Mouse (Mus musculus) kidney, postnatal 4 days (tissue): ENCODE data around the gene Gnb2.
A peak's percentile ranks its signal among the peaks of the same experiment; 100 is the strongest.

Experiments used
- DNase-seq, 2 experiments: peaks; one replicate each; pipeline ENCODE4 v3.0.0; 2021; ENCODE audit warnings: mixed read lengths in 2 of 2

Gene Gnb2

DNA sequence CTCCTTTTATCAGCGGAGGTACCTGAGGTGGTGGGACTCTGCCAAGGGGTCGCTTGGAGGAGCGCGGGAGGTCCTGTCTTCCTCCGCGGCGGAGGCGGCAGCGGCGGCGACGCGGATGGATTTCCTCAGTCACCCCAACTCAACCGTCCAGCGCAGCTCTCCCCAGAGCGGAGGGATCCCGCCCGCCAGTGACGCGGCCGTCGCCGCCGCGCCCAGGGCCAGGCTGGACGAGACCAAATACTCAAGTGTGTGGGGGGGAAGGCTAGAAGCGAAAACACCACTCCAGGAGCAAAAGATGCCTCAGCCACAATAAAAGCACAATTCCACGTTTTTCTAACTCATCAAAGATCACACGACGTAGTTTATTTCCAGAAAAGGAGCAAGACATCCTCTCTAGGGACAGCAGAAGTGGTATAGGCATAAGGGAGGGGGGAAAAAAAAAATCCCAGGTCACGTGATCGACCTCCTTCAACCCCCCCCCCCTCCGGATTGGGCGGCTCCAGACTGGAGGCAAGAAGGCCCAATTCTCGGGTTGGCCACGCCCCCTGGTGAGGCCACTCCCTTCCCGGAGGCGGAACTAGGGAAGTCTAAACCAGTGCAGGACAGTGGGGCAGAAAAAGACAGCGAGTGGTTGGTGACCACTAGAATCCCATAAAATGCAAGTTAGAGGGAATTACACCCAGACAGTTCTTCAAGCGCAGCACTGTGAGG lies at the start of gene Gnb2, which contains the start of gene Epo:
Gene Gnb2, minus strand, starts transcription at position 394 of the 711 bp plus-strand sequence.
Gene Epo, minus strand, starts transcription at position 126 of the 711 bp plus-strand sequence.
- DNase-seq, result peak; percentile 100

DNA sequence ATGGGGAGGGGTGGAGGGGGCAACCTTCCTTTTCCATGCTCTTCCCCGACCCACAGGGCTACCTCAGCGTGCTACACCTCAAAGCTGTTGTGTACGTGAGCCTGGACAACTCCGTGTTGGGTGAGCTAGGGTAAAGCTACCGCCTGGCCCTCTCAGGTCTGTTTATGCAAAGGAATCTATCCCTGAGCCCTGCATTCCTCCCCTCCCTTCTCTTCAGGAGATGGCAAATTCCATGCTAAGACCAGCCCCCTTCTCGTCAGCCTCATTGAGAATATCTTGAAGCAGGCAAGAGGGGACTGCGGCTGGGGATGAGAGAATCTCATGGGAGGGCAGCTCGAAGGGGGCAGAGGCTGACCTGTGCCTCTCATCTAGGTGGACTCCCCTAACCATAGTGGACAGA lies 49.4 kb upstream of the Gnb2 start:
- DNase-seq, result no peak

DNA sequence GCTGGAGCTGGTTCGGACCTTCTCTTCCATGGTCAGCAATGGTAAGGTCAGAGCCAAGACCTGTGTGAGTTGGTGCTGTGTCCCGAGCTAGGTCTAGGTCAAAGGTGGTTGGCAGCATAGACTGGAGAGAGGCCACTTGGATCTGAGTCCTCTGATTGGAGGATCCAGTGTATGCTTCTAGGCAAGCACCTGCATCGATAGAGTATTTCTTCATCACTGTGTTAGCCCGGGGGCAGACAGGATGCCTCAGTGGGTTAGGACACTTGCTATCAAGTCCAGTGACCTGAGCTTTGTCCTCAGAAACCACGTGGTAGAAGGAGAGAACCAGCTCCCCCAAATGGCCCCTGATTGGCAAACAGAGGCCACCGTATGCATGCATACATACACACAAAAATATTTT lies 46.9 kb upstream of the Gnb2 start:
- no peak for DNase-seq

- peak; percentile 47 to 64 for DNase-seq
Observed at GRCm38 (mm10) chr5:137574470-137574901, 41.2 kb upstream of the Gnb2 start.

- no peak for DNase-seq
Observed at GRCm38 (mm10) chr5:137570691-137571586, 37.6 kb upstream of the Gnb2 start.

DNA sequence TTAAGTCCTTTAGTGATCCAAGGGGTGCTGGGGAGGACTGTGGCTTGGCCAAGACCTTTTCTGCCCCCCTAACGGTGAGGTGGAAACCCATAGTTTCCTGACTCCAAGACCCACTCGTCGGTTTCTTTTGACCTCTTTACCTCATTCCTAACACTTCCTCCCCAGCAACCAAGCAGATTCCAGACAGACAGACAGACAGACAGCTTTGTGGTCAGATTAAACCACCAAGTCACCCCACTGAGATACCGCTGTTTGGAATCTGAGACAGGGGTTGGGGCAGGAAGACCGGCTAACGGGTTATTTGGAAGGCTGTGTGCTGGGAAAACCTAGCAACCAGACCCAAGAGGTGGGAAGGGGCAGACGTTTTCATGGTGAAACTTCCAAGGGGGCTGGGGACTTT lies 36.9 kb upstream of the Gnb2 start:
- no peak for DNase-seq

DNA sequence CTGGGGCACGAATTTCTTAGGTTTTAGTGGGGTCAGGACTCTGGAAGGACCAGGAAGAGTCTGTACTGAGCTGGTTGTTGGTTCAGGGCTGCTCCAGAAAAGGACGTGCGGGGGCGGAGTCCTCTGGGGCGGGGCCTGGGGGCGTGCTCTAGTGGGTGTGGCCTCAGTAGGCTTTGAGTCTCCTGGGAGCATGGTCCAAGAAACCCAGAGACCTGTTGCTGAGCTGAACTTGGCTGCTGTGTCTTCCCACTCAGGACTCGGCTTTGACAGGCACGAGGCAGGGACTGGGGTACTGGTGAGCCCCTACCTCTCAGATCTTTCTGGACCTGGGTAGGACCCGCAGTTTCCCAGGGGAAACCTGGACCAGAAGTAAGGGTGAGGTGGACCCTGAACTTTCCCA lies 36.4 kb upstream of the Gnb2 start, which contains the start of gene Tfr2:
Gene Tfr2, plus strand, starts transcription at position 176 of the 400 bp plus-strand sequence.
- peak; percentile 60 to 74 for DNase-seq

DNA sequence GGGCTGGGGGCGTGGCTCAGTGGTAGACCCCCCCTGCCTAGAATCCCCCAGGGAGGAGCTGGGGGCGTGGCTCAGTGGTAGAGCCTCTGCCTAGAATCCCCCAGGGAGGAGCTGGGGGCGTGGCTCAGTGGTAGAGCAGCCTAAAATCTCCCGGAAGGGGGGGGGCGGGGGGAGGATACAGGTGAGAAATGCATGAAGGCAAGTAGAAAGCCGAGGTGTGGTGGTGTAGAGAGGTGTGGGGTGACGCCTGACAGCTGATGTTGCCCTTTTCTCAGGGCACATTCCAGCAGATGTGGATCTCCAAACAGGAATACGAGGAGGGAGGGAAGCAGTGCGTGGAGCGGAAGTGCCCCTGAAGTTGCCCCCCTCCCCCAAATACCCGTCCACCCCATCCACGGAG lies 35.7 kb upstream of the Gnb2 start:
- no peak for DNase-seq

DNA sequence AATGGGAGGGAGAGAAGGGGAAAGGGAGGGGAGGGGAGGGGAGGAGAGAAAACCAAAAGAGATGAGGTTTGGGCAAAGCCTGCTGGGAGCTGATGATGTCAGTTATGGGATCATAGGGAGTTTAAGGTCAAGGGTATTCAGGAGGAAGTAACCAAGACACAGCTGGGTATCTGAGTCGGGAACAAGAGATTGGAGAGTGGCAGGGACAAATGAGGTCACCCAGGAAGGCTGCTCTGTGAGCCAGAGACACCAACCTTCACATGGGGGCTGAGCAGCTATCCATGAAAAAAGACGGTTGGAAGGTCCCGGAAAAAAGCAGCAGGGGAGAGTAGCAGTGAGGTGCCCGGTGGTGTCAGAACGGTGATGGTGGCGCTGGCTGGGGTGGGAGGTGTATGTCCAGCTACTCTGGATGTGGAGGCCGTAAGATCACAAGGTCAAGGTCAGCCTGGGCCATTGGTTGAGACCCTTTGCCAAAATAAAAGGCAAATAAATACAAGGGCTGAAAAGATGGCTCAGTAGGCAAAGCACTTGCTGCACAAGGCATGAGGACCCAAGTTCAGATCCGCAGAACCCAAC lies 35.0 kb upstream of the Gnb2 start:
- DNase-seq, result no peak

DNA sequence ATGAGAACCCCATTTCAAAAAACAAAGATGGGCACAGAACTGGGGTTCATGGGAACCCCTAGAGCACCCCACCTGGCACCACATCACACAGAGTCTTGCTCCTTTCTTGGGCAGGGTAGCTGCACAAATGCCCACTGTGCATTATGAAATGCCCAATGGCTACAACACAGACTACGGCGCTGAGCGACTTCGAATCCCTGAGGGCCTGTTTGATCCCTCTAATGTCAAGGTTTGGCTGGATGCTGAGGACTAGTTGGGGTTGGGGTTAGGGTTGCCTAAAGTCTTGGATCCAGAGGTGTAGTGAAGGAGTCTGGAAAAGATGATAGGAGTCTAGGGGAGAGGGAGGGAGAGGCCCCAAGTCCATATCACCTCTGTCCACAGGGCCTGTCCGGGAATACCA lies 33.1 kb upstream of the Gnb2 start:
- DNase-seq, result no peak

GRCm38 (mm10) chr5:137565744-137566143 lies 32.4 kb upstream of the Gnb2 start:
- DNase-seq, result no peak

- DNase-seq, result no peak
Observed at GRCm38 (mm10) chr5:137562965-137563364, 29.7 kb upstream of the Gnb2 start.

DNA sequence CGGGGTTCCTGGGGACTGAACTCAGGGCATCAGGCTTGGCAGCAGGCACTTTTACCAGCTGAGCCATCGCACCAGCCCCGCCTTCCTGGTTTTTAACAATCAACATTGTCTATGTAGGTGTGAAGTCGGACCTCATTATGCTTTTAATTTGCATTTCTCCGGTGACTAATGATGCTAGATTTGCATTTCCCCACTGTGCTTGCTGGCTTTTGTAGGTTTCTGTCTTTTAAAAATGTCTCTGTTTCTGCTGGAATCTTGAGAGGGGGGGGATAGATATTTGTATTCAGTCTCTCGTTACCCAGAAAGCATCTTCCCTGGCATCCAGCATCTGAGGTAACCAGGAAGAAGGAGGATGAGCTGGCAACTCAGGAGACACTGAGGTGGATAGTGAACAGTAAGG lies 28.2 kb upstream of the Gnb2 start:
- no peak for DNase-seq

- DNase-seq, result no peak
Observed at GRCm38 (mm10) chr5:137553898-137554297, 20.6 kb upstream of the Gnb2 start.

- DNase-seq, result peak; percentile 89 to 90
Observed at GRCm38 (mm10) chr5:137553411-137553837, 20.1 kb upstream of the Gnb2 start, which contains the start of gene Actl6b. Gene Actl6b, plus strand, starts transcription at chr5:137553517.

GRCm38 (mm10) chr5:137553000-137553399 lies 19.7 kb upstream of the Gnb2 start:
- DNase-seq, result no peak

DNA sequence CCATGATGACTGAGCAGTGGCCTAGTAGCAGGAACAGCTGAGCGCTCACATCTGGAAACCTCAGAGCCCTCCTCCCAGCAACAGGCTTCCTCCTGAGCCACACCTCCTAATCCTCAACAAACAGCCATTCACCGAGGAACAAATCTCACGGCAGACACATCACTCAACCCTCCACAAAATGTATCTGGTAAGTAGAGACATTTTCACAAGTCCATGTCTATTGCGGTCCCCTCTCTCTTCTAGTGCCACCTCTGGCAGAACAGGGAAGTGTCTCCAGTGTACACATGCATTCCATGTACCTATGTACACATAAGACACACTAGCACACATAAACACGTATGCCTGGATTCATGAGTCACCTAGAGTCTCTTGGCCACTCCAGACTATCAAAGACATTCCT lies 17.8 kb upstream of the Gnb2 start:
- DNase-seq, result peak in 1 of 2 experiments; percentile 27

GRCm38 (mm10) chr5:137549840-137550239 lies 16.5 kb upstream of the Gnb2 start:
- DNase-seq, result no peak

DNA sequence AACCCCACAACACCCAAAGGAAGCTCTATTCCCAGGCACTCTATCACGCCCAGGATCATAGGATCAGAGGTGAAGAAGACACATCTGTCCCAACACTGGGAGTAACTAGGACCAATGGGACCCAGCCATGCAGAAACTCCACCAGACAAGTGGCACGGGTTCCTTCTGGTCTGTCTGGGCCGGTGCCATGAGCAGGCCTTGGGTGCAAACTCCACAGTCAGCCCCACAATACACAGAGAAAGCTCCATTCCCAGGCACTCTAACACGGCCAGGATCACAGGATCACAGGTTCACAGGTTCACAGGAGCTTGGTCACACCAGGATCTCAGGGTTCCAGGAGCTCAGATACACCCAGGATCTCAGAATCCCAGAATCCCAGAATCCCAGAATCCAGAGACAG lies 12.3 kb upstream of the Gnb2 start:
- DNase-seq, result no peak

DNA sequence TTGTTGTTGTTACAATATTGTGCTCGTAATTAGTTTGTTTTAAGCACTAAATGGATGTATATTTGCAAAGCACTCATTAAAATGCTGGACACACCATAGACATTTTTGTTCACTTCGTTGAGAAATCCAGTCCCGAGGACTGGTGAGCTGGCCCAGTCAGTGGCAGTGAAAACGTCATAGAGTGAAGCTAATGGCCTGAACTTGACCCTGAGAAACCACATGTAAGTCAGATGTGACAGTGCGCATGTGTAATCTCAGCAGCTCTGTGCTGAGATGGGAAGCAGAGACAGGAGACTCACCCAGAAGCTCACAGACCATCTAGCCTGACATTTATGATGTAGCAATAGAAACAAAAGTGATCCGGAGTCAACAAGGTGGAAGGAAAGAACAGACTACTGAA lies 11.6 kb upstream of the Gnb2 start:
- DNase-seq, result no peak

DNA sequence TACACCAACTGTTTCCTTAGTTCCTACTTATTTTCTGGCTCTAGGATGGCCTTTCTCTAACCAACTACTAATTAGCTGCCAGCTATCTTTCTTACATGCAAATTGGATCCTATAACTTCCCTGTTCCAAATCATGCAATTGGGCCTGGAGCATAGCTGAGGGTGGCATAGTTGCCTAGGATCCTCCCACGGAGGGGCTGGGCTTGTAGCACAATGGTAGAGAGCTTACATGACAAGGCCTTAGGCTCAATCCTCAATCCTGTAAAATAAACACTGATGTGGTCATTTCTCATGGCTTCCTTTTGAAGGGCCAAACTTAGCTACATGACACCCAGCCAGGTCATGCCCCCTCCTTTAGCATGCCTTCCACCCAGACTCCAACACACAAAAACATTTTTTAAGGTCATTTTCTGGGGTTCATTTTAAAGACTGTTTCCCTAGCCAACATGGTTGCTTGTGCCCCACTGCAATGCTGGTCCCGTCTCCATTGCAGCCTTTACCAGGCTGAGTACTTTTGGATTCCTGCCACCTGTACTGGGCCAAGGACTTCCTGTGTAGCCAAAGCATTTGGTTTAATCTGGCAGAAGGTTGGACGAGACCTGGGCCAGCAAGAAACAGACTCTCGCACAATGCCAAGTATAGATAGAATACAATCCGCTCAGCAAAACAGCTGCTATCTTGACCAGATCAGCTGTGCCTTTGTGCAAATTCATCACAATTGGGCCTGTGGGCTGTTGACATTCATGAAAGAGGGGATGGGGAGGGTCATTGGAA lies 8.6 kb upstream of the Gnb2 start:
- DNase-seq, result no peak

GRCm38 (mm10) chr5:137540991-137541390 lies 7.7 kb upstream of the Gnb2 start:
- DNase-seq, result no peak
